Mouse (Mus musculus) E14TG2a.4 (cell line): ENCODE results near the gene E2f4.

ENCODE experiments used
- CTCF ChIP-seq: conservative IDR thresholded peaks from 2 replicates; pipeline ENCODE4 v1.5.1; 2014; ENCODE audit warnings: low read length
- NANOG ChIP-seq: IDR thresholded peaks from 2 replicates; pipeline ENCODE4 v1.6.1; 2014; ENCODE audit warnings: borderline replicate concordance, low read length, mixed read lengths
- POU5F1 ChIP-seq: IDR thresholded peaks from 2 replicates; pipeline ENCODE4 v1.6.1; 2014; ENCODE audit warnings: low read length, borderline replicate concordance

GRCm38 (mm10) chr8:105341399-105341798 is 43.9 kb downstream of the E2f4 start:
- no peak for TF ChIP-seq NANOG
- no peak for TF ChIP-seq CTCF
- TF ChIP-seq POU5F1 = no peak
